13 mouse cellular contexts compared by ENCODE assay signal in the genomic region with DNA sequence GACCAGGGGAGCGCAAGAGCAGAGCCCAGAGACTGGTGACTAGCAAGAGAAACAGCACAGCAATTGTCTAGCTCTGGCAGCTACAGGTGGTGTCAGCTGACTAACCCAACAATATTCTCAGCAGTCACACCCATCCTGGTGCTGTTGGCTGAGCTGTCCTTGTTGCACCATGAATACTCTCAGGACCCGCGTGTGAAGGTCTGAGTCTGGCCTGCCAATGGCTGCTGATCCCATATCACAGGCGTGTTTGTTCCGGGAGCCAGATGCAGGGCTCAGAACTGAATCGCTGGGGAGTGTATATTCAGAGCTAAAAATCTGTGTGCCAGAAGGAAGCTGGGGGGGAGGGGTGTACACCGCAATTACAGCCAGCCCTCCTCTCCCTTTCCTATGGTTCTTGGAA.
DNase-seq lines count a peak whose midpoint lies in the region.
"Had no signal": no experiment of that assay in that cellular context is flagged by ENCODE, and none has a peak within 500 bp of the region (broad histone marks: within the 10 kb centered on the region; RNA-seq: fewer than 3 reads in every experiment).

No protein-coding gene starts in this region.

- DNase-seq in cerebellum, adult 9-10 months, result peak; percentile 28
- no peak for DNase-seq in cerebellum, adult 8-10 months
- peak; percentile 78 for DNase-seq in heart, adult 11 months
- no peak for DNase-seq in heart, postnatal 14 days
- peak; percentile 21 for DNase-seq in right cerebral cortex, postnatal 14 days
- DNase-seq in right cerebral cortex, adult 18-20 months, result no peak
- no peak for DNase-seq in spleen, postnatal 10 days (ENCODE audit: low spot score in 2 of 2)
- DNase-seq: adrenal gland, adult 8-10 months; adrenal gland, postnatal 36 days; cerebellum, postnatal 14 days; forebrain, postnatal 0 days; gastrocnemius, postnatal 36 days; heart, adult 18-20 months had no signal

- intact Hi-C loops in heart, postnatal 14 days (cut with DNase I), result loop anchor here (10.0 kb wide), 1 partner anchor 1318 kb away; no protein-coding TSS in a partner anchor

Comparison
In these comparisons a context has a peak if more than half of its experiments do, and no peak if none do; other contexts are left out.
1. DNase-seq: peak in cerebellum, adult 9-10 months (single experiment), heart, adult 11 months (single experiment) and right cerebral cortex, postnatal 14 days (single experiment); none in cerebellum, adult 8-10 months (single experiment), heart, postnatal 14 days (0 of 2), right cerebral cortex, adult 18-20 months (single experiment) and spleen, postnatal 10 days (0 of 2).